Mouse (Mus musculus): Measurements from ENCODE around the gene Gps2. TPM values are rescaled to one million over a fixed set of nuclear protein-coding genes. Genes with fewer than 3 reads are reported as not detected.

Gps2 gene
- total and polyA plus RNA-seq, 2 experiments, result 7.0 to 41.0 TPM

GRCm38 (mm10) chr11:69936714-69937347, 23.1 kb downstream of the Gps2 start:
- WGBS, result 26% methylated on average over 9 of the region's 9 CpGs
- H3K9ac ChIP-seq (ENCODE audit: low read depth, low read length), result no peak overlapping the region
- no peak for TF ChIP-seq POLR2A (IDR thresholded peaks at IDR 0.05; ENCODE audit: extremely low read depth, insufficient read depth, low read length)
- no peak for TF ChIP-seq CTCF (IDR thresholded peaks at IDR 0.05; ENCODE audit: low read depth, low read length)
- peaks cover 14% of the 10 kb centered on the region for H3K27me3 ChIP-seq (ENCODE audit: control insufficient read depth, insufficient read depth, low read length)
- DNase-seq (ENCODE audit: extremely low read depth, low read depth, low spot score), result no peak
- no peaks in the 10 kb centered on the region for H3K79me2 ChIP-seq (ENCODE audit: control insufficient read depth, insufficient read depth, low read length)
- H3K4me3 ChIP-seq (ENCODE audit: insufficient read depth, low read depth, low read length), result no peak overlapping the region
- H3K4me1 ChIP-seq (ENCODE audit: control insufficient read depth, insufficient read depth, low read length), result peaks cover 5% of the 10 kb centered on the region
- no peak overlapping the region for H3K27ac ChIP-seq (replicated peaks; ENCODE audit: insufficient read depth, low read depth, low read length)
- no peaks in the 10 kb centered on the region for H3K36me3 ChIP-seq (ENCODE audit: control insufficient read depth, insufficient read depth, low read length)

DNA sequence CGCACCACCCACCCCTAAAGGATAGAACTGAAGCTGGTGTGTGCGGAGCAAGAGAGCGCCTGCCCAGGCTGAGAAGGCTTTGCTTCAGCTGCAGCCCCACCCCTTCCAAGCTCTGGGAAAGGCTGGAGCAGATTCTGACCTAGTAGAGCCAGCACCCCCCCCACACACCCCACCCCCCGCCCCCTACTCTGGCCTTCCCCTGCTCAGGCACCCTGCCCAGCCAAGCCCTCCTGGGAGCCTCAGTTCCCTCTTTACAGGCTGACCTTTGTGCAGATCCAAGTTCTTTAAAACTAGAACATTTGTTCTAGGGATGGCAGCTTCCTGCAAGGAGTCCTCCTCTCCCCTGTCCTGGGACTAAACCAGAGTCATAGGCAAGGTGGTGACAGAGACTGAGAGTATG, 23.7 kb downstream of the Gps2 start:
- no peak overlapping the region for H3K27ac ChIP-seq (replicated peaks; ENCODE audit: insufficient read depth, low read depth, low read length)
- DNase-seq (ENCODE audit: extremely low read depth, low read depth, low spot score), result no peak
- no peak overlapping the region for H3K4me3 ChIP-seq (ENCODE audit: insufficient read depth, low read depth, low read length)
- peaks cover 14% of the 10 kb centered on the region for H3K27me3 ChIP-seq (ENCODE audit: control insufficient read depth, insufficient read depth, low read length)
- TF ChIP-seq POLR2A (IDR thresholded peaks at IDR 0.05; ENCODE audit: extremely low read depth, insufficient read depth, low read length), result no peak
- no peak for TF ChIP-seq CTCF (IDR thresholded peaks at IDR 0.05; ENCODE audit: low read depth, low read length)
- H3K36me3 ChIP-seq (ENCODE audit: control insufficient read depth, insufficient read depth, low read length), result no peaks in the 10 kb centered on the region
- H3K79me2 ChIP-seq (ENCODE audit: control insufficient read depth, insufficient read depth, low read length), result no peaks in the 10 kb centered on the region
- whole genome bisulfite sequencing, result 68% methylated on average over 4 of the region's 4 CpGs
- no peak overlapping the region for H3K9ac ChIP-seq (ENCODE audit: low read depth, low read length)
- H3K4me1 ChIP-seq (ENCODE audit: control insufficient read depth, insufficient read depth, low read length), result peaks cover 5% of the 10 kb centered on the region

- TF ChIP-seq POLR2A (IDR thresholded peaks at IDR 0.05; ENCODE audit: extremely low read depth, insufficient read depth, low read length) (no peak), CTCF (IDR thresholded peaks at IDR 0.05; ENCODE audit: low read depth, low read length) (no peak)
- Histone ChIP-seq H3K27ac (replicated peaks; ENCODE audit: insufficient read depth, low read depth, low read length) (no peak overlapping the region), H3K4me3 (ENCODE audit: insufficient read depth, low read depth, low read length) (no peak overlapping the region), H3K36me3 (ENCODE audit: control insufficient read depth, insufficient read depth, low read length) (no peaks in the 10 kb centered on the region), H3K79me2 (ENCODE audit: control insufficient read depth, insufficient read depth, low read length) (no peaks in the 10 kb centered on the region), H3K9ac (ENCODE audit: low read depth, low read length) (no peak overlapping the region), H3K4me1 (ENCODE audit: control insufficient read depth, insufficient read depth, low read length) (peaks cover 5% of the 10 kb centered on the region), H3K27me3 (ENCODE audit: control insufficient read depth, insufficient read depth, low read length) (peaks cover 14% of the 10 kb centered on the region)
- WGBS, result 82% methylated on average over 5 of the region's 5 CpGs
- no peak for DNase-seq (ENCODE audit: extremely low read depth, low read depth, low spot score)
Observed at GRCm38 (mm10) chr11:69937834-69938233, 24.1 kb downstream of the Gps2 start.

GRCm38 (mm10) chr11:69938401-69938979, 24.8 kb downstream of the Gps2 start:
- TF ChIP-seq POLR2A (IDR thresholded peaks at IDR 0.05; ENCODE audit: extremely low read depth, insufficient read depth, low read length) (no peak), CTCF (IDR thresholded peaks at IDR 0.05; ENCODE audit: low read depth, low read length) (no peak)
- 52% methylated on average over 9 of the region's 9 CpGs for WGBS
- Histone ChIP-seq H3K27ac (replicated peaks; ENCODE audit: insufficient read depth, low read depth, low read length) (no peak overlapping the region), H3K27me3 (ENCODE audit: control insufficient read depth, insufficient read depth, low read length) (peaks cover 14% of the 10 kb centered on the region), H3K4me1 (ENCODE audit: control insufficient read depth, insufficient read depth, low read length) (peaks cover 5% of the 10 kb centered on the region), H3K36me3 (ENCODE audit: control insufficient read depth, insufficient read depth, low read length) (no peaks in the 10 kb centered on the region), H3K4me3 (ENCODE audit: insufficient read depth, low read depth, low read length) (no peak overlapping the region), H3K79me2 (ENCODE audit: control insufficient read depth, insufficient read depth, low read length) (no peaks in the 10 kb centered on the region), H3K9ac (ENCODE audit: low read depth, low read length) (no peak overlapping the region)
- DNase-seq (ENCODE audit: extremely low read depth, low read depth, low spot score), result no peak

DNA sequence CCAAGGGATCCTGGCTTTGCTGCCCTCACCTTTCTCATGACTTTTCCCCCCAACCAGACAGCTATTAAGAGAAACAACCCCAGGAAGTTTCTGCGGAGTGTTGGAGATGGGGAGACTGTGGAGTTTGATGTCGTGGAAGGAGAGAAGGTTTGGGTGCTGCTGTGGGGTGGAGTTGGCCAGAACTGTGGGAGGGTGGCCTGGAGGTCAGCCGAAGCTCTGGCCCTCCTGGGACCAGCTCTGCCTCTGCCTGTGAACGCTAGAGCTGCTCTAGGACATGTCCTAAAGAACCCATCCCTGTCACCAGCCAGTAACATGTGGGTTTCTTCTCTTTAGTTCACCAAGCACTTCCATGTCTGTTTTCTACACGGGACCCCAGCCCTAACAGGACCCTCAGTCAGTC, 25.5 kb downstream of the Gps2 start:
- H3K36me3 ChIP-seq (ENCODE audit: control insufficient read depth, insufficient read depth, low read length), result no peaks in the 10 kb centered on the region
- no peak overlapping the region for H3K4me3 ChIP-seq (ENCODE audit: insufficient read depth, low read depth, low read length)
- no peak for TF ChIP-seq CTCF (IDR thresholded peaks at IDR 0.05; ENCODE audit: low read depth, low read length)
- TF ChIP-seq POLR2A (IDR thresholded peaks at IDR 0.05; ENCODE audit: extremely low read depth, insufficient read depth, low read length), result no peak
- H3K27ac ChIP-seq (replicated peaks; ENCODE audit: insufficient read depth, low read depth, low read length), result no peak overlapping the region
- no peak overlapping the region for H3K9ac ChIP-seq (ENCODE audit: low read depth, low read length)
- WGBS, result 64% methylated on average over 5 of the region's 5 CpGs
- H3K4me1 ChIP-seq (ENCODE audit: control insufficient read depth, insufficient read depth, low read length), result peaks cover 5% of the 10 kb centered on the region
- peaks cover 14% of the 10 kb centered on the region for H3K27me3 ChIP-seq (ENCODE audit: control insufficient read depth, insufficient read depth, low read length)
- DNase-seq (ENCODE audit: extremely low read depth, low read depth, low spot score), result no peak
- no peaks in the 10 kb centered on the region for H3K79me2 ChIP-seq (ENCODE audit: control insufficient read depth, insufficient read depth, low read length)

DNA sequence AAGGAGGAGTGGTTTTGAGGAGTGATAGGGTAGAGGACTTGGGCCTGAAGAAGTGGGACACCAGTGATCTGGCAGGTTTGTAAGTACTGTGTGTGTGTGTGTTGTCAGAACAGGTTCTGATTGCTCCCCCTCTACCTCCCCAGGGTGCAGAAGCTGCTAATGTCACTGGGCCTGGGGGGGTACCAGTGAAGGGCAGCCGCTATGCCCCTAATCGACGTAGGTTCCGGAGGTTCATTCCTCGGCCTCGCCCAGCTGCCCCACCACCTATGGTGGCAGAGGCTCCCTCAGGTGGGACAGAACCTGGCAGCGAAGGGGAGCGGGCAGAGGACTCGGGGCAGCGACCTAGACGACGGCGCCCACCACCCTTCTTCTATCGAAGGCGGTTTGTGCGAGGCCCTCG, 26.0 kb downstream of the Gps2 start:
- peaks cover 14% of the 10 kb centered on the region for H3K27me3 ChIP-seq (ENCODE audit: control insufficient read depth, insufficient read depth, low read length)
- peaks cover 3% of the 10 kb centered on the region for H3K4me1 ChIP-seq (ENCODE audit: control insufficient read depth, insufficient read depth, low read length)
- H3K27ac ChIP-seq (replicated peaks; ENCODE audit: insufficient read depth, low read depth, low read length), result no peak overlapping the region
- no peak for DNase-seq (ENCODE audit: extremely low read depth, low read depth, low spot score)
- H3K36me3 ChIP-seq (ENCODE audit: control insufficient read depth, insufficient read depth, low read length), result no peaks in the 10 kb centered on the region
- TF ChIP-seq POLR2A (IDR thresholded peaks at IDR 0.05; ENCODE audit: extremely low read depth, insufficient read depth, low read length) (no peak), CTCF (IDR thresholded peaks at IDR 0.05; ENCODE audit: low read depth, low read length) (no peak)
- 91% methylated on average over 17 of the region's 17 CpGs for WGBS
- H3K4me3 ChIP-seq (ENCODE audit: insufficient read depth, low read depth, low read length), result no peak overlapping the region
- H3K9ac ChIP-seq (ENCODE audit: low read depth, low read length), result no peak overlapping the region
- no peaks in the 10 kb centered on the region for H3K79me2 ChIP-seq (ENCODE audit: control insufficient read depth, insufficient read depth, low read length)
